Mouse (Mus musculus): ENCODE data around the gene Ptpn11. TPM values are rescaled to one million over a fixed set of nuclear protein-coding genes. Genes with fewer than 3 reads are reported as not detected.

Gene Ptpn11
- total RNA-seq, 2 experiments from 2014 or later, result 175 to 181 TPM

DNA sequence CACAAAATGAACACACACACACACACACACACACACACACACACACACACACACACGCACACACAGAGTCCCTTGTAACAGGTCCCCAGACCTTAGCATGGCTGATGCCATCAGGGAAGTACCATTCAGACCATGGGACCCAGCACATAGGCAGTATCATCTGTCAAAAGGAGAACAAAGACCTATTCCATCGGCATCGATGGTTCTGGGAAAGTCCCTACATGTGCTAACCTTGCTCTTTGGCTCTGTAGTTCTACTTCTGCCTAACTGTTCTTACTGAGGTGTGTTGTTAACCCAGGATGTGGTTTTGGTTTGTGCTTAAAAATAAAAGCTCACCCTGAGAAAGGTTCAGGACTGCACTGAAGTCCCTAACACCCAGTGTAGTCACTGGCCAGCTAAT lies 84.3 kb downstream of the Ptpn11 start:
- no peak for DNase-seq (ENCODE audit: low spot score)
- intact Hi-C loops (cut with DNase I), result no loop called here

DNA sequence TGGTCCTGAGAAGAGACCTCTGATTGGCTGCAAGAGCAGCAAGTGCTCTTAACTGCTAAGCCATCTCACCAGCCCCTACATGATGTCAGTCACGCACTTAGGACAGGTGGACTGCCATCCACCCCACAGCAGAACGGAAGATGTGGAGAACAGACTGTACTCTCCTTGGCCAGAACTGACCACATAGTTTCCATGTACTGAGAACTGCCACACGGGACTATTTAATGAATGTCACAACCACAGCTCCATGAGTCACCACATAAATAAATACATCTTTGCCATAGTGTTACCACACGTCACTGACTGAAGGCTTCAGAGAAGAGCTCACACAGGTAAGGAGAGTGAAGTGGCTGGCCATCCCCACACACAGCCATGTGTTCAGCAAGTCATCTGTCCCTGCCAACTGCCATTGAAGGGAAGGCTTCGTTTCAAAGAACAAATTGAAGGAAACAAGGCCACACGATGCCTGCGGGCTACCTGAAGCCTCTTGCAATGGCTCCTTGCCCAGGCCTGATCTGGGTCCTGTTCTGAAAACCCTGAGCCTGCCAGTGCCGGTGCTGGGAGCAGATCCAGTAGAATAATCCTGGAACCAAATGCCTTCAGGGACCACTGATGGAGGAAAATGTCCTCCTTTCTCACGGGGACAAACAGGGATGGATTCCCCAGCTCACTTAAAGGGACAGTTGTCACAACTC lies 90.2 kb downstream of the Ptpn11 start:
- intact Hi-C loops (cut with DNase I), result no loop called here
- DNase-seq (ENCODE audit: low spot score), result no peak

DNA sequence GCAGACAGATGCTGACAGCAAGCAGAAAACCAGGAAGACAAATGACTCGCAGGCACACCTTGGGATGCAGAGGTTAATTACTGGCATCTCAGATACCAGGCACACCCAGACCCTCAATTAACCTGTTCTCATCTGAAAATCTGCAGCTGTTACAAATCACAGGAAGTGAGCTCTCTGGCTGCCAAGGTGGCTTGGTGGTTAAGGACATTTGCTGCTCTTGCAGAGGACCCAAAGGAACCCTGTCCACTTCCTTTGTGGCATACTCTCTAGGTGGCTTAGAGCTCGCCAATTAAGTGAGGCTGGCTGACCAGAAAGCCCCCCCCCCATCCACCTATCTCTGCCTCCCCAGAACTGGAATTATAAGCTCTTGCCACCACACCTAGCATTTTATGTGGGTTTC lies 91.1 kb downstream of the Ptpn11 start:
- intact Hi-C loops (cut with DNase I), result no loop called here
- no peak for DNase-seq (ENCODE audit: low spot score)

DNA sequence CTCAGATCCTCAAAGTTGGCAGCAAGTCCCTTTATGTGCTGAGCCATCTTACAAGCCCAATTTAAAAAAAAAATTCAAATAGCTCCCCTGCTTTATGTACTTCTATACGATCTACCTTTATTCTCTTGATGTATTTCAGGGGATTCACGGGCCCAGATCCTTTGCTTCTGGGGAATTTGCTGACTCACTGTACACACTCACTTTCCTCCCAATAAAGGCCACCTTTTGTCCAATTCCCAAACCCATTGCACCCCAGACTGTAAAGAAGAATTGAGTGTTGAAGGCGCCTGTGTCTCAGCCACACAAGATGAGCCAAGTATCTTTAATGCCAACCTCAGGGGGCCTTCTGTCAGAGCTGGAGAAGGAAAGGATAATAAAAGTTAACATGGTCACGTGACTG lies 93.2 kb downstream of the Ptpn11 start:
- intact Hi-C loops (cut with DNase I), result no loop called here

DNA sequence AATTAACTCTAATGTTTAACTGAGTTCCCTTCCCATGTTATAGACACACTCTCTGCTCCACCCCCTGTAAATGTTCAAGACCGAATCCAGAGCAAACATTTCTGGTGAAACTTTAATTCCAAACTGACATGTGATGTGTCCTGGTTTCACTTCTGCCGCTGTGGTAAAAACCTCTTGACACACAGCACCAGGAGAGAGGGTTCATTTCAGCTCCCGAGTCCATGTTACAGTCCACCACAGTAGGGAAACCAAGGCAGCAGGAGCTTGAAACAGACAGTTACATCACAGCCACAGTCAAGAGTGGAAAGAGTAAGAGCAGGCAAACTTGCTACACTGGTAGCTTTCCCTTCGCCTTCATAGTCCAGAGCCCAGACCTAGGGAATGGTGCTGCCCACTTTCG lies 94.5 kb downstream of the Ptpn11 start:
- no peak for DNase-seq (ENCODE audit: low spot score)
- intact Hi-C loops (cut with DNase I), result no loop called here

More for the DNA sequence above, 93.2 kb downstream of the Ptpn11 start:
- DNase-seq (ENCODE audit: low spot score), result no peak

DNA sequence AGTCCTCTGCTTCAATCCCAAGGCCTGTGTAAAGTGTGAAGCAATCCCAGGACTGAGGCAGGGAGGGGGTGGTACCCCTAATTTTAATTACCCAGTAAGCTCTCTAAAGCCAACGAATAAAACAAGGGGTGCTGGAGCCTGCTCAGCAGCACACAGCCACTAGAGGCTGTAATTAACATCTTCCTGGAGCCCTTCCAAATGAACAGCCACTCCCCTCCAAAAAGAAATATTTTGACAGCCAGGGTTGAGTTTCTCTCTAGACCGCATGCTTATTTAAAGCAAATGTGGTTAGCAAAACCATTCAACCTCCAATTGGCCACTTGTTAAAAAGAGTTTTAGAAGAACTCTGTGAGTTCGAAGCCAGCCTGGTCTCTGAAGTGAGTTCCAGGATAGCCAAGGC lies 97.9 kb downstream of the Ptpn11 start:
- intact Hi-C loops (cut with DNase I), result no loop called here
- DNase-seq (ENCODE audit: low spot score), result no peak

DNA sequence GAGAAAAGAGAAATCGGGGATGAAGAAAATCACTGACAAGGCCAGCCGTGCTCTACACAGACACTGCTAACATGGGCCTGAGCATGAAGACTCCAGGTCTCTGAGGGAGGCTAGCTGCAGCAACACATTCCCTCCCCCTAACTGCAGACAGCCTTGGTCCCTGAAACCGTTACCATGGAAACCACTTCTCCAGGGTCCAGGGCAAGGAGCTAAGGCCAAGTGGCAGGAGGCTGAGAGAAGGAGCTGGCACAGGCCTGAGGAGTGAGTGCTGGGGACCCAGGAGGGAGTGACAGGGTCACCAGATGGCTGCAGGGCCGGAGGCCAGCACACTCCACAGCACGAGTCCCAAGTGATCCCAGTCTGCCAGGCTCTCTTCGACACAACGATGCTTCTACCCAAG lies 101.5 kb downstream of the Ptpn11 start:
- intact Hi-C loops (cut with DNase I), result no loop called here
- DNase-seq (ENCODE audit: low spot score), result no peak

DNA sequence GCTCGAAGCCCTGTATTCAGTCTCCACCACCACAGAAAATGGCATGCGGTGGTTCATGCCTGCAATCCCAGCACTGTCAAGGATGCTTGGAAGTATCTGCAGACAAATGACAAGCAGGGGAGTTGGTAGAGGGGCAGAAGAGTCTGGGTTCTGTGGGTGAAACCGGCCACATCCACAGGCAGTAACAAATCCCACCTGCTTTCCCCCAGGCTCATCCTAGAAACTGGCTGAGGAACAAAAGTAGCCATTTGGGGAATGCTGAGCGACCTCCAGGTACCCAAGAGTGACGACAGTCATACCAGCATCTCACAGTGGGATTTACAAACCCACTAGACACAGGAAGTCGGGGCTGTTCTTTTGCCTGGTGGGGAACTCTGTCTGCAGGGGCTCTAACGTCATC lies 103.5 kb downstream of the Ptpn11 start:
- intact Hi-C loops (cut with DNase I), result no loop called here
- DNase-seq (ENCODE audit: low spot score), result no peak

DNA sequence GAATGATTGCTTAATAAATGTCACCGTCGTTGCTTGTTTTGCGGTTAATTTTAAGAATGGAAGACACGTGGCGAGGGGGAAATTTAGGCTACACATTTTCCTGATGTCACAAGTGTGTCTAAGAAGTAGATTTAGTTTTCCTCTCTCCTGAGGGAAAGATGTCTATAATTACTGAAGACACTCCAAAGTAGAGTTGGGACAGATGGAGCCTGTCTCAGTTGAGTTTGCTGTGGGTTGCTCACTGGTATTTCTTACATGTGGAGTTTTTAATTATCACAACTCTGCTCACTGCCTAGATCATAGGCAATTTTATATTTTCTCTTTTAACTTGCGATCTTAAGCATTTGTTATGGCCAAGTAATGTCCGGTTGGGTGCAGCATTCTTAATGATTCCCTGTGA lies 108.6 kb downstream of the Ptpn11 start:
- intact Hi-C loops (cut with DNase I), result no loop called here
- no peak for DNase-seq (ENCODE audit: low spot score)

DNA sequence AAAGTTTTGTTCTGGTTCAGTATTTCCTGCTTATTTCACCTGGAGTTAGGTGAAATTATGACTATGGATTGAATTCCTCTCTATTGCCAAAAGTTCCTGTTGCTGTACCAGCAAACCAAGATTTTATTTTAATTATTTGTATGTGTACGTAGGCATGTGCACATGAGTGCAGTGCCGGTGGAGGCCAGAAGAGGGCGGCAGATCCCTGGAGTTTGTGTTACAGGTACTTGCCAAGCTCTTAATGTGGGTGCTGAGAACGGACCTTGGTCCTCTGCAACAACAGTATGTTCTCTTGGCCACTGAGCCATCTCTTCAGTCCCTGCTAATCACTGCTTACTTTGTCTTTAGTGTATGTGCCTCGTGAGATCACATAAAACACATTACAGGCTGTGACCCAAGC lies 109.4 kb downstream of the Ptpn11 start:
- intact Hi-C loops (cut with DNase I), result no loop called here
- DNase-seq (ENCODE audit: low spot score), result no peak

Other genes starting within 250 kb of the Ptpn11 start
- gene Rph3a, start 181.3 kb downstream of the Ptpn11 start, total RNA-seq (2021), result under 1 TPM in 1 of 2 experiments, not detected in 1; 0.08 TPM
- 100 to 1,000 TPM; 521 to 551 TPM for gene Rpl6, start 13.1 kb upstream of the Ptpn11 start, total RNA-seq (2021)
- gene Hectd4, start 28.8 kb upstream of the Ptpn11 start, total RNA-seq (2021), result 10 to 100 TPM; 19.3 to 23.0 TPM
- 10 to 100 TPM; 48.1 to 51.3 TPM for gene Trafd1, start 194.2 kb upstream of the Ptpn11 start, total RNA-seq (2021)
- 10 to 100 TPM; 19.9 TPM for gene Naa25, start 206.5 kb upstream of the Ptpn11 start, total RNA-seq (2021)

All from heart, postnatal 25 days (tissue).